Mouse (Mus musculus): ENCODE results near the gene Gal3st1.

GRCm38 (mm10) chr11:3969837-3970236, 13.6 kb upstream of the Gal3st1 start:
- TF ChIP-seq CTCF (IDR thresholded peaks at IDR 0.05; ENCODE audit: low read depth) (peak; percentile 38; the same call in 1 of the 2 replicates), EP300 (IDR thresholded peaks at IDR 0.05; ENCODE audit: low read depth) (no peak)

Measured in liver, postnatal 0 days (tissue).